Mouse (Mus musculus) bone marrow macrophage, adult 2 months (primary cell): ENCODE data around the gene Gadd45g.

Experiments
- CTCF ChIP-seq: IDR thresholded peaks from 2 replicates; pipeline ENCODE4 v1.5.1; 2012; ENCODE audit warnings: low read depth, mild to moderate bottlenecking, low read length, moderate library complexity
- POLR2A ChIP-seq: IDR thresholded peaks from 2 replicates; pipeline ENCODE4 v1.6.1; 2012; ENCODE audit warnings: mild to moderate bottlenecking, low read depth, low read length, borderline replicate concordance

DNA sequence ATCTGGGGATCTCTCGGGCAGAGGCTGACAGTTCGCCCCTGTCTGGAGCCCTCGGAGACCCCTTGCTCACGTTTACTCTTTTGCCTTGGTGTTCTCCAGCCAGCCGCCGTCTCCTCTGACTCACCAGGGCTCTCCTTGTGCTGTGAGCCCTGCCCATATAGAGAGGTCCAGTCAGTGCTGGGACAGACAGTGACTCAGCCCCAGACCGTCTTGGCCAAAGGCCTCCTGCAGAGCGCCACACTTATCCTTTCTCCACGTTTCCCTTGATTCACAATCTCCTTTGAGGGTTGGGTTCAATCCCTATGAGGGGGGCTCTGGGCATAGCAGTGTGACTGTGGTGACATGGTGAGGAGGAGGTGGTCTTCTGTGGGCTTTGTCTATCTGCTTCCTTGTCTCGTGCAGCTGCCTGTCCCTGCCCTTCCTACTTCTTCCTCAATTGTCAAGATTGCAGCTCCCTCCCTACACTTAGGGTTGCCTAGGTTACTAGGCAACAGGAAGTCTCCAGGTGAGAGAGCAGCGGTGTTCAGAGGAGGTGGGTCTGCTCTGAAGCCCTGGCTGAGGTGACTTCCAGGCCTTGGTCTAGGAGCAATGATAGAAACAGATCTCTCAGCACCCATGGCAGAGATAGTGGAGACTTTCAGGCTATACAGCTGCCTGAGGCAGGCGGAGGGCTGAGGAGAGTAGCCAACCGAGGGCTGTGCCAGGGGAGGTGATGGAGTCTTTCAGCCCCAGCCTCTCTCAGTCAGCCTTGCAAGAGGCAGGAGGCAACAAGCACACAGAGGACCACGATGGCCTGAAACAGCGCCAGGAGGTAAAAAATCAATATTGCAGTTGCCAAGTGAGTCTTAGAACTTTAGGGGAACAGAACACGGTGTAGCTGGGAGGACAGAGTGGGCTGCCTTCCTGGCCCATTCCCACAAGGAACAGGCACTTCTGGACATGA is 7.1 kb downstream of the Gadd45g start:
- TF ChIP-seq POLR2A (no peak), CTCF (no peak)
